Mouse (Mus musculus) macrophage (primary cell): ENCODE data around the gene Gm13305. TPM values are rescaled to one million over a fixed set of nuclear protein-coding genes. Genes with fewer than 3 reads are reported as not detected.
"Not testable (repeated sequence)": the region's sequence is repeated elsewhere in the genome, so short reads cannot be mapped to it uniquely, and the experiment has no call there.

Experiments
- H3K27ac ChIP-seq: fragments of 350-480 bp; formaldehyde crosslinking; 2 replicates; pipeline ENCODE4 v1.9.0; 2021
- H3K36me3 ChIP-seq: fragments of 350-480 bp; formaldehyde crosslinking; 2 replicates; pipeline ENCODE4 v1.9.0; 2021; ENCODE audit errors: inconsistent target
- H3K4me3 ChIP-seq: fragments of 350-480 bp; formaldehyde crosslinking; 2 replicates; pipeline ENCODE4 v1.9.0; 2021; ENCODE audit errors: inconsistent target
- H3K79me2 ChIP-seq: fragments of 350-480 bp; formaldehyde crosslinking; 2 replicates; pipeline ENCODE4 v1.9.0; 2021; ENCODE audit errors: inconsistent target
- WGBS: methylation state at CpG from one replicate; pipeline ENCODE4 v1.1.7; 2026; ENCODE audit warnings: inconsistent platforms; ENCODE audit not compliant: missing documents; 5-methylcytosine and 5-hydroxymethylcytosine counted together
- polyA plus RNA-seq: library from polyadenylated mRNA; stranded (reverse); fragments of 250-400 nt; gene quantifications from 3 replicates; pipeline ENCODE4 v1.2.4, GENCODE M21; 2018; ENCODE audit warnings: inconsistent platforms
- total RNA-seq, 78 experiments: library from RNA; depleted of rRNA; stranded (reverse); fragments of 250-400 nt; gene quantifications; 1 replicate in 9 of 78; 2 replicates in 24 of 78; 3 replicates in 43 of 78; 4 replicates in 2 of 78; pipeline ENCODE4 v1.2.4; 2018; ENCODE audit warnings: inconsistent platforms in 56 of 78

The Gm13305 gene
- total RNA-seq (2018; cell fraction: chromatin; rRNA removed) = not detected
- total RNA-seq (2018; cell fraction: cytosol; rRNA removed) = under 1 TPM in 1 of 26 experiments, not detected in 25; 0.34 TPM
- not detected for total RNA-seq (2018; cell fraction: nucleus; rRNA removed)
- not detected in 3 replicates for polyA plus RNA-seq

DNA sequence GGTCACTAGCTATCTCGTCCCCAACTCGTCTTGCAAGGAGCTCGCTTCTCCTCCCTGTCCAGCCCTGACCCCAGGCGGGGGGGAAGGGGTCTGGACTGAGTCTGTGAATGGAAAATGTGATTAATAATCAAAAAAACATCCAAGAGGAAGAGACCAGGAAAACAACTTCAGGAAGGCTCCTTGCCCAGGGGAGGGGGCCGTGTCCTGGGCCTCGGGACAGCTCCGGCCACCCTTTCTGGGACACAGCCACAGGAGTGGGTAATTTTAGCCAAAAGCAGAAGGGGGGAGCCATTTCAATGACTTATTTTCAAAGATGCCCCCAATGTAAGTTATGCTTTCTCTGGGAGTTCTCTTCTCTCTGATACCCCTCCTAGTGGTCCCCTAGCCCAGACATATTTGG, at the start of gene Gm13305:
Gene Gm13305 (minus strand): TSS at position 101 of the 400 bp plus-strand sequence.
- no CpG with 5 or more reads among the region's 7 CpGs for WGBS
- not testable (repeated sequence) for H3K36me3 ChIP-seq, H3K4me3 ChIP-seq, H3K27ac ChIP-seq, H3K79me2 ChIP-seq

DNA sequence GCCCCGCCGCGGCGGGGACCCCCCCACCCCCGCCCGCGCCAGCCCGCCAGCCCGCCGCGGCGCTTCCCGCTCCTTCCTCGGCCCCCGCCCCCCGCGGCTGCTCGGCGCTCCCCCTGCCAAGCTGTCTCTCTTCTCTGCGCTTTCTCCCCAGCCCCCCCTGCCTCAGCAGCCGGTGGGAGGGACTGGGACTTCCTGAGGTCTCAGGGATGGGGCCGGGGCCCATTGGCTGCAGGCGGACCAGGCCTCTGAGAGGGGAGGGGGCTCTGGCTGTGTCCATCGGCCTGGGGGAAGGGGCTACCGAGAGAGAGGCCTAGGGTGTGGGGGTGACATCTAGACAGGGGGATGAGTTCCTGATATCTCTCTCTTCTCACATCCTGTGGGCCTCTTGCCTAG, 16.6 kb upstream of the Gm13305 start:
- not testable (repeated sequence) for H3K36me3 ChIP-seq, H3K4me3 ChIP-seq, H3K79me2 ChIP-seq, H3K27ac ChIP-seq
- WGBS = no CpG with 5 or more reads among the region's 25 CpGs

DNA sequence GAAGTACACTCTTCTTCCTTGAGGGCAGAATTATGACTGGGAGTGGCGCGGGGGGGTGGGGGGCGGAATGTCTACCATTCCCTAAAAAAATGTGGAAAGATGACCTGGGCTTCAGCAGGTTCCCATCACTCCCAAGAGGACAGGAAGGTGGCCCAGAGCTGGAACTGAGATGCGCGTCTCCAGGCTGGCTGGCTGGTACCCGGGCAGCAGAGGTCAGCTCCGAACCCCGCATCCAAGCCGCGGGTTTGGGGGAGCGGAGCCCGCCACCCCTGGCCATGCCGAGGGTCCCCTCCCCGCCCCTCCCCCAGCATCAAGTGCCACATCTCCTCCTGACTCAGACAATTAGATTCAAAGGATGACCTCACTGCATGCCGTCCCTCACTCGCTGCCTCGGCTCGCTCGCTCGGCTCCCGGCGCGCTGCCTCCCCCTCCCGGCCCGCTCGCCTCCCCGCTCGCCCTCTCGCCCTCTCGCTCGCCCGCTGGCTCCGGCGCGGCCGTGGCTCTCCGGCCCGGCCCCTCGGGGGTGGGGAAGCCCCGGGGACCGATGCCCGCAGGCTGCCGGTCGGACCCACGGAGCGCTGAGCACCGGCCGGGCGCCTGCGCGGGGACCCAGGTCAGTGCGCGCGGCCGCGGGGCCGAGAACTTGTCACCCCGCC, 16.0 kb upstream of the Gm13305 start:
- not testable (repeated sequence) for H3K4me3 ChIP-seq, H3K36me3 ChIP-seq, H3K79me2 ChIP-seq, H3K27ac ChIP-seq
- WGBS = no CpG with 5 or more reads among the region's 58 CpGs

DNA sequence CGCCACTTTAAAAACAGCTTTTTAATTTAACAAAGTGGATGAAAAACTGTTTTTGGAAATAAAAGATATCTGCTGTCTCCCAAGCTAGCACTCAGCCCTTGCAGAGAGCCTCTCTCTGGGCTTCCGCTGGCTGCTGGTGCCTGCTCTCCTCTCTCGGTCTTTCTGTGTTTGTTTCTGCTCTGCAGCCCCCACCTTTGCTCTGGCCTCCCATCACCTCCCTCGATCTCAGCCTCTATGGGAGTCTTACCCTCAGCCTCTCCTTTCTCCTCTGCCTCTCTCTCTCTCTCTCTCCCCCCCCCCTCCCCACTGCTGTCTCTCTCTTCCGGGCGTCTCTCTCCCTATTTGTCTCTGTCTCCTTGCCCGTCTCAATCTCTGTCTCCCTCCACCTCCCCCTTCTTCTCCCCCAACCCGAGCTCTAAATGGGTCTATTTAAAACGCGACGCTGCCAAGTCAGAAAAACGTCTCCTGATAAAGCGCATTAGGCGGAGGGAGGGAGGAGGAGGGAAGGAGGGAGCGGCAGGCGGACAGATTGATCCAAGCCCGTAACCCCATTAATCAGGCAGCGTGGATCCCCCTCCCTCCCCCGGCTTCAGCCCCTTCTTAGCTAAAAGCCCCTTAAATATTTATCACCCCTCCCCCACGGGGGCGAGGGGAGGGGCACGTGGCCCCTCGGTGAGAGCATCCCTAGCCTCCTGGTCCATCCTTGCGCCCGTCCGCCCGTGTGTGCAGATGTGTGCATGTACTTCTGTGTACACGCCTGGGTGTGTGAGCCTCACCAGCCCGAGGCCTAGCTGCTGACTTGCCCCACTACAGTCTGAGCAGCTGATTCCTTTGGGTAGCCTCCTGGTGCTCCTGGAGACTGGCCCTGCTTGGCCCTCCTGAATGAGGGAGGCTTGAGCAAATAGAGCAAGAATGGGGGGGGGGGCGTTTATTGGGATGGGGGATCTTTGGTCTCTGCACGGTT, 15.1 kb upstream of the Gm13305 start:
- H3K27ac ChIP-seq, H3K4me3 ChIP-seq, H3K36me3 ChIP-seq, H3K79me2 ChIP-seq: not testable (repeated sequence)
- WGBS = no CpG with 5 or more reads among the region's 31 CpGs

DNA sequence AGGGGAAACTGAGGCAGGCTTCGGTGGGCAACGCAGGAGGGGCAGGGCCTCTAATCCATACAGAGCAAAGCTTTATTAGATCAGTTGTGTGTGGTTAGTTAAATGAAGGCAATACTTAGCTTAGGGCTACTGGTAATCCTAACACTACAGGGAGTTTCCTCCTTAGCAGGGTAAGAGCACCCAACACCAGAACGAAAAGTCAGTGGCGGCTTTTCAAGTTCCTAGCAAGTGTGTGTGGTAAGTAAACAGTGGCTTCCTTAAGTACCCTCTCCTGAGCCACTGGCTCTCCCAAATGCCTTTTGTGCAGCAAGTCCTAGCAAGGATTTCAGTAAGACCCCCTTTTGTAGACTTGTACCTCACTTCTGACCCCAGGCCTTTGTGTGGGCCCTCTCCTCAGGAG, 9.8 kb upstream of the Gm13305 start:
- H3K27ac ChIP-seq, H3K4me3 ChIP-seq, H3K36me3 ChIP-seq, H3K79me2 ChIP-seq: not testable (repeated sequence)
- WGBS = no CpG with 5 or more reads among the region's 4 CpGs

DNA sequence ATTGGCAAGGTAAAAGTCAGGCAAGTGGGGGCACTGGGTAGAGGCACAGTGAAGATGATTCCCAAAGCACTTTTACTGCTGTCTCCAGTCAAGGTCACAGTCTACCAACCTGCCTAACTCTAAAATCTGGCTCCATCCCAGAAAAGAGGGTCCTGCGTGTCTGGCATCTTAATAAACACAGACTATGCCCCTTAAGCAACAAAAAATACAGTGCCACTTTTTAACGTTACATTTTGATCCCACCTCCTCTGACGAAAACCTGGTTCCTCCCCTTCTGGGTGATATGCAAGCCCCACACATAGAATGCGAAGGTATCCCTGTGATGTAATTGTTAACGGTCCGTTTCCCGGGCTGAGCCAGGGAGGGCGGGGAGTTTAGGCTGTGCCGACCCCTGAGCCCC, 15.3 kb downstream of the Gm13305 start, which contains the start of gene Gm13306:
Gene Gm13306 (plus strand): TSS at position 301 of the 400 bp plus-strand sequence.
- not testable (repeated sequence) for H3K36me3 ChIP-seq, H3K4me3 ChIP-seq
- WGBS = no CpG with 5 or more reads among the region's 9 CpGs

DNA sequence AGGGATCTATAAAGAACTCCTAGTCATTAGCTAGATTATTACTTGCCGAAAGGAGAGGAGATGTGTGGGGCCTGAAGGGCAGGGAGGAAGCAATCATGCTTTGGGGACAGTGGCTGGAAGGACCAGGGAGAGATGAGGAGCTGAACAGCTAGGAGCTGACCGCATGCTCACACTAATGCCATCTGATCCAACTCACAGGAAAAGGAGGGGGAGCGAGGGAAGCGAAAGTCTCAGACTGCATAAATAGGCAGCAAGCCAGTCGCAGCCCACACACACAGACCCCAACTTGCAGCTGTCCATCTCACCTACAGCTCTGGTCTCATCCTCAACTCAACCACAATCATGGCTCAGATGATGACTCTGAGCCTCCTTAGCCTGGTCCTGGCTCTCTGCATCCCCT, 53.9 kb downstream of the Gm13305 start, which contains the start of gene Gm13304:
Gene Gm13304 (plus strand): TSS at position 301 of the 400 bp plus-strand sequence.
- H3K79me2 ChIP-seq, H3K4me3 ChIP-seq, H3K36me3 ChIP-seq, H3K27ac ChIP-seq: not testable (repeated sequence)
- WGBS = no CpG with 5 or more reads among the region's 5 CpGs

More for the DNA sequence above, 15.3 kb downstream of the Gm13305 start, which contains the start of gene Gm13306:
- not testable (repeated sequence) for H3K79me2 ChIP-seq, H3K27ac ChIP-seq

Other genes with a start within 250 kb of the Gm13305 start
- gene Gm20878, start 227.0 kb downstream of the Gm13305 start, polyA plus RNA-seq = not detected in 3 replicates
- gene Fam205a4, start 202.5 kb downstream of the Gm13305 start, polyA plus RNA-seq = not detected in 3 replicates
- gene Gm21093, start 133.9 kb downstream of the Gm13305 start, polyA plus RNA-seq = not detected in 3 replicates
- not detected in 3 replicates for gene Gm3893, start 77.4 kb downstream of the Gm13305 start, polyA plus RNA-seq
- not detected in 3 replicates for gene Gm13304, start 53.8 kb downstream of the Gm13305 start, polyA plus RNA-seq
- gene Gm13306, start 15.2 kb downstream of the Gm13305 start, polyA plus RNA-seq = not detected in 3 replicates
- gene Gm10600, start 72.0 kb upstream of the Gm13305 start, polyA plus RNA-seq = not detected in 3 replicates
- gene Ccl21b, start 87.2 kb upstream of the Gm13305 start, polyA plus RNA-seq = not detected in 3 replicates
- gene Gm21953, start 125.7 kb upstream of the Gm13305 start, polyA plus RNA-seq = not detected in 3 replicates
- gene Fam205a3, start 149.7 kb upstream of the Gm13305 start, polyA plus RNA-seq = not detected in 3 replicates